Mouse (Mus musculus) heart, adult 2 months (tissue): Measurements from ENCODE around the gene Nppc.

ENCODE experiments used
- CTCF ChIP-seq: fragments of 200-600 bp; IDR thresholded peaks from 2 replicates; pipeline ENCODE4 v1.8.1; 2022; ENCODE audit warnings: antibody characterized with exemption, mild to moderate bottlenecking, moderate library complexity
- EP300 ChIP-seq: fragments of 200-500 bp; IDR thresholded peaks from 2 replicates; pipeline ENCODE4 v1.6.1; 2011; ENCODE audit warnings: low read depth, low read length, control low read depth; ENCODE audit not compliant: insufficient read depth
- POLR2A ChIP-seq: fragments of 200-500 bp; IDR thresholded peaks from 2 replicates; pipeline ENCODE4 v1.6.1; 2011; ENCODE audit warnings: mild to moderate bottlenecking, low read depth, low read length, control low read depth; ENCODE audit not compliant: insufficient read depth

DNA sequence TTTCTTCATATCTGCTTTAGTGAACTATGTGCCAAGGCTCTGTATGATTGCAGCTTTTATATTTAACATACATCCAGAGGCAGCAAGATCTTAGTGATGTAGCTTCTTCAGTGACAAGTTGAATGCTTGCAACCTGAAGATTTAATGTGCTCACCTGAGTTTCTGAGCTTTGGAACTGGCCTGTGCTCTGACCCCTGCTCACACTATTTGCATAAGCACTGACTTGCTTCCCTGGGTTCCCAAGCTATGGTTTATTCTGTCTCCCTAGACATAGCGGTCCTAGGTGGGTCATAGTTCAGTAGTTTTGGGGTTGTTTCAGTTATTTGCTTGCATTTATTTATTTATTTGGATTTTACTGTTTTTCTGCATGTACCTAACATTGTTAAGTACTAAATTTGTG is 47.8 kb upstream of the Nppc start:
- TF ChIP-seq POLR2A (no peak), CTCF (no peak), EP300 (no peak)
